Mouse (Mus musculus) splenic B cell, adult 2 months (primary cell): Measurements from ENCODE around the gene Hist1h2af.

ENCODE experiments used
- DNase-seq: peaks from one replicate; pipeline ENCODE4 v3.0.0-alpha.2; 2011; ENCODE audit warnings: low read depth, low spot score
- H3K27me3 ChIP-seq: 2 replicates; pipeline ENCODE4 v1.6.1; 2012; ENCODE audit warnings: mild to moderate bottlenecking, low read length, moderate library complexity, mixed read lengths; ENCODE audit not compliant: control insufficient read depth, poor library complexity, insufficient read depth, severe bottlenecking
- H3K36me3 ChIP-seq: 2 replicates; pipeline ENCODE4 v1.6.1; 2012; ENCODE audit warnings: mild to moderate bottlenecking, low read length, moderate library complexity, mixed read lengths; ENCODE audit not compliant: control insufficient read depth, poor library complexity, insufficient read depth, severe bottlenecking

The Hist1h2af gene

GRCm38 (mm10) chr13:23583387-23584068 lies 49.8 kb downstream of the Hist1h2af start:
- no peaks in the 10 kb centered on the region for H3K27me3 ChIP-seq
- H3K36me3 ChIP-seq, result no peaks in the 10 kb centered on the region
- peak; percentile 8 for DNase-seq
